Mouse (Mus musculus) left cerebral cortex, postnatal 36 days (tissue): Measurements from ENCODE around the gene Mmp14. TPM values are rescaled to one million over a fixed set of nuclear protein-coding genes. Genes with fewer than 3 reads are reported as not detected.
A peak's percentile ranks its signal among the peaks of the same experiment; 100 is the strongest.

Source experiments
- DNase-seq, 2 experiments: peaks; one replicate each; pipeline ENCODE4 v3.0.0; 2021 to 2022; ENCODE audit warnings: low spot score in 2 of 2, mixed read lengths in 1 of 2
- intact Hi-C: fragments of 180-260 bp; cut with DNase I; formaldehyde crosslinking; loops from one replicate; pipeline ENCODE4 v1.15.1; 2025
- total RNA-seq, 2 experiments: library from RNA; stranded (reverse); gene quantifications; 2 replicates each; pipeline ENCODE4 v1.2.3; 2021

Gene Mmp14
- total RNA-seq, 2 experiments from 2014 or later = 7.2 to 10.8 TPM

DNA sequence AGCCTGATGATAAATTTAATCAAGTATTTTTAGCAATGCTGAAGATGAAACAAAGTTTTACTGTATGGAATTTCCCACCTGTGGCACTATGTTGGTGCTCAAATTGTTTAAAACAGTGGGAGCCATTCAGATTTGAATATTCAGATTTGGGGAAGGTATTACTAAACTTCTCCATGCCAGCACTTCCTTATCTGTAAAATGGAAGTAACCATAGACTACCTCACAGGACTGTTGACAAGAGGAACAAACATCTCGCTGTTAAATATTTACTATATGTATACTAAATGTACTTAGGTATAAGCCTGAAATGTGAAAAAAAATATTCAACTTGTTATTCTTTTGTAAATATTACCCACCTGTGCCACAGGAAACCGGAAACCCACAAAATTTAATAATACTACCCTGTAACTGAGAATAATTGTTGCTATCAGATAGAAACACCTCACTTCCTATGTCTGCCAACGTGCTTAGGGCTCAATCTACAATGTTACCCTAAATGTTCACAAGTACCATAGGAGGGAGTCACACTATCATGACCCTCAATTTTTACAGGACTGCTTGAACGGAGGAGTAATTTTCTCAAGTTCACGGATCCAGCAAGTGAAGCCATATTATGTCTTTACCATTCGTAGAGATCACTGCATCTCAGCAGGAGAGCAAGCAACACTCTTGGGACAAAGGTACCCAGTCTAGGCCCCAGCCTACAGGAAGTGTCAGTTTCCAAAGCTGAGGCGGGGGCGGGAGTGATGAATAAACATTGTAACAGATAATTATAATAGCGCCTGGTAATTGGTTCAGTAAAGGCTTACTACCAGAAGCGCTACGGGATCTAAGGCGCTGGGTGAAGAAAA is 31.9 kb downstream of the Mmp14 start:
- intact Hi-C loops = loop anchor here (10.0 kb wide), 1 partner anchor 51 kb away; the partner anchor contains the start of gene Prmt5
- DNase-seq = no peak

DNA sequence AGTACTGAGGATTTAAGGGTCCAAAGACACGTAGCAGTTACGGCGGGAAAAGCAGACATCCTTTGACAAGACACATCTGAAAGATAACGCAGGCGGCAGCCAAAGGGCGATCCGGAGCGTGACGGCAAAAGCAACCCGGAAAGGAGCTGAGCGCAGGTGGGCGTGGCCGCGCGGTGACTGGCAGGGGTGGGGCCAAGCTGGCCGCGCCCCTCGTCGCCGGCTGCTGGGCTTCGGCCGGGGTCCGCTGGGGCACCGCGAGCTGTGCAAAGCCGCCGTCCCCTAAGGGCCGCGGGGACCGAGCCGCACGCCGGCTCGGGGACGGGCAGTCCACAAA is 32.5 kb downstream of the Mmp14 start, which contains the start of gene Lrp10:
TSS of gene Lrp10 (plus strand) at position 179 of the 334 bp plus-strand sequence.
- intact Hi-C loops = loop anchor here (10.0 kb wide), 1 partner anchor 51 kb away; the partner anchor contains the start of gene Prmt5
- peak; percentile 85 to 86 for DNase-seq

DNA sequence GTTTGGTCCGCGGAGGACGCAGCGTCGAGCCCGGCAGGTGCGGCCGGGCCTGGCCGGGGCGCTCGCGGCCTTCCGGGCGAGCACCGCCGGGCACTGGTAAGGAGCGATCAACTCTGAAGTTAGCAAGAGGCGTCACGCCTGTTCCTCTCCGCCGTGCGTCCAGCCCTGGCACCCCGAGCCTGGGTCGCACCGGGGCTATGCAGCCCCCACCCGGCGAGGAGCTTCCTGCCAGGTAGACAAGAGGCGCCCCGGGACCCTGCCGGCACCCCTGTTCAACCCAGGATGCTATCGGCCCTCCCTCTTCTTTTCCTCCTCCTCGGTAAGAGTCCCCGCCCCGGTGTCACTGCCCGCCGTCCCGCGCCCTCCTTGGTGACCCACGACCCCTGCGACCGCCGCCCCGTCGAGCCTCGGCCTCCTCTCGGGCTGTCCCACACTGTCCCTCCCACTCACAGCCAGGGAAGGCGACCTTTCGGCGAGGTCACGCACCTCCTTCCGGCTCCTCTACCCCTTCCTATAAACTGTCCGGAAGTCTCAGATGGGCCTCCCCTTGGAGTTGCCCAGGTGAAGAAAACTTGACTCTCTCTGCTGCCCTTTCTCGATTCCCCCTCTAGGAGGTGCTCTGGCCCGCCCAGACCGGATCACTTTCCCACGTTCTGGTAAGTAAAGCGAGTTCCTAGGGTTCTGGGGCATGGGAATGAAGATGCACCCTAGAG is 33.0 kb downstream of the Mmp14 start:
- intact Hi-C loops = loop anchor here (10.0 kb wide), 1 partner anchor 50 kb away; the partner anchor contains the start of gene Prmt5
- no peak for DNase-seq

DNA sequence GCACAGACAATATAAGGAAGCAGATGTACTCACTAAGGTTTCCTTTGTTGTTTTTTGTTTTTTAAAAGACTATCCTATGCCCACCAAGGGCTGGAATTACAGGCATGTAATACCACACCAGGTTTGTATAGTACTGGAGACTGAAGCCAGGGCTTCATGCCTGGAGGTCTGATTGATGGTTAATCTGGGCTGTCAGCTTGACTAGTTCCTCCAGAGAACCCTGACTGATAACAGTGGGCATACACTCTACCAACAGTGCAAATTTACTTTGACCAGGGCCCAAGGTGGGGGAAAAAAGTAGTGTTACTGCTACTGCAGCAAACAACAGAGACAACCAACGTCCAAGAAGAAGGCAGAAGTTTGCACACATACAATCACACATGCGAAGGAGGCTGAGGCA is 40.1 kb downstream of the Mmp14 start:
- intact Hi-C loops = no loop called here
- no peak for DNase-seq

DNA sequence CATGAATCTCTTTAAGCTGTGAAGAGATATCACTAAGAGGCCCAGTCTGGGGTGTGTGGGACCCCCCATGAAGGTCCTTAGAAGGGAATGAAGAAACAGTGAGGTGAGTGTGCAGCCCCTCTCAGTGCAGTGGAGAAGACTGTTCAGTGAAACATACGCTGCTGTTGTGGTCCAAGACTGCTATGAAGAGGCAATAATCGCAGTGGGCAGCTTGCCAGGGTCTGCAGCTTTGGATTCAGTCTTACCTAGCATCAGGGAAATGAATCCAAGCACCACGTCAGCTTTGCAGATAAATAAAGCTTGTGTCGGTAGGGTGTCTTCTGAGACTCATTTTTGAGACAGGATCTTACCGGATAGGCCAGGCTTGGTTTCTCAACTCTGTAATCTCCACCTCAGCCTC is 41.3 kb downstream of the Mmp14 start:
- intact Hi-C loops = no loop called here
- no peak for DNase-seq

DNA sequence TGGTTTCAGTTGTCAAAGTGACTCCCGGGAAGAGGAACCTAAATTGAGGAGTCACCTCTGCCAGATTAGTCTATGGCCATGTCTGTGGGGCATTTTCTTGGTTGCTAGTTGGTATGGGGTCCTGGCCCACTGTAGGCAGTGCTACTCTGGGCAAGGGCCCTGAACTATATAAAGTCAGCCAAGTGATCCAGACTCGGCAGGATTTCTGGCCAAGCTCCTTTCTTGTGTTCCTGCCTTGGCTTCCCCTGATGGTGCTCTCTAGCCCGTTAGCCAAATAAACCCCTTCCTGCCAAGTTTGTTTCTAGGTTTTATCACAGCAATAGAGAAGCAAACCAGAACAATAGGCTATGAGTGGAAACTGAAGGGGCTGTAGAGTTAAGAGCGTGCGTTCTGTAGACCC is 43.3 kb downstream of the Mmp14 start:
- DNase-seq = no peak
- intact Hi-C loops = no loop called here

DNA sequence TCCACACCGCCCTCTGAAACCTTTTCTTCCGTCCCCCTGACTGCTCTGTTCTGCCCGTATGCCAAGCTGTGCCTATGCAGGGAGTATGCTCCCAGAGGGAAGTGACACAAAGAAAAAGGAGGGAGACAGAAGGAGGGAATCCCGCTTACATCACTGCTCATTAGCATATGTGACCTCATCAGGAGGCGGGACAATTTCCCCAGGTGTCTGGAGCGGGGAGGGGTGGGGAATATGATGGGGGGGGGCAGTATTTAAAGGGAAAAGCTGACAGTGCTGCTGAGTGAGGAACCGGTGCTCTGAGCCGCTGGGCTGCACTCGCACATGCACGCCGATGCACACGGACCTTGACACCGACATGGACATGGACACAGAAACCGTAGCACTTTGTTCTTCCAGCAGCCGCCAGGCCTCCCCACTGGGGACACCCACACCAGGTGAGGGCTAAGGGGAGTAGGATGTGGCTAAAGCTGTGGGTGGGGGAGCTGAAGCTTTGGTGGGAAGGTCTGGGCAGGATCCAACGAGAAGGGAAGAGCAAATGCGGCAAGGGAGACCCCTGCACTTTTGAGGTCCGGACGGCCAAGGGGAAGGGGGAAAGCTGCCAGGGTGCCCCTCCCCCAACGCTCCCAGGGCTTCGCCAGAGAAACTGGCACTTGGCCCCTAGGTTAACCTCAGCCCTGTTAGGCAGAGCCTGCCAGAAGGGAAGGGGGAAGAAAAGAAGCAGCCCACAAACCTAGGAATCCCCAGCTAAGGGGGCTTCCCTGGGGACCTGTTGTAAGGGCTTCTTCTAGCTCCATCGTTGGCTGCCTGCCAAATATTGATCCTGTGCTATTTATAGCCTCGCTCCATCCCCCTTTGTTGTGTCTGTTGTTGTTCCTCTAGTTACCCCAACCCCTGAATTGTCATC is 44.8 kb downstream of the Mmp14 start, which contains the start of gene Rem2:
TSS of gene Rem2 (plus strand) at position 160 of the 904 bp plus-strand sequence.
- intact Hi-C loops = no loop called here
- peak; percentile 54 to 57 for DNase-seq

DNA sequence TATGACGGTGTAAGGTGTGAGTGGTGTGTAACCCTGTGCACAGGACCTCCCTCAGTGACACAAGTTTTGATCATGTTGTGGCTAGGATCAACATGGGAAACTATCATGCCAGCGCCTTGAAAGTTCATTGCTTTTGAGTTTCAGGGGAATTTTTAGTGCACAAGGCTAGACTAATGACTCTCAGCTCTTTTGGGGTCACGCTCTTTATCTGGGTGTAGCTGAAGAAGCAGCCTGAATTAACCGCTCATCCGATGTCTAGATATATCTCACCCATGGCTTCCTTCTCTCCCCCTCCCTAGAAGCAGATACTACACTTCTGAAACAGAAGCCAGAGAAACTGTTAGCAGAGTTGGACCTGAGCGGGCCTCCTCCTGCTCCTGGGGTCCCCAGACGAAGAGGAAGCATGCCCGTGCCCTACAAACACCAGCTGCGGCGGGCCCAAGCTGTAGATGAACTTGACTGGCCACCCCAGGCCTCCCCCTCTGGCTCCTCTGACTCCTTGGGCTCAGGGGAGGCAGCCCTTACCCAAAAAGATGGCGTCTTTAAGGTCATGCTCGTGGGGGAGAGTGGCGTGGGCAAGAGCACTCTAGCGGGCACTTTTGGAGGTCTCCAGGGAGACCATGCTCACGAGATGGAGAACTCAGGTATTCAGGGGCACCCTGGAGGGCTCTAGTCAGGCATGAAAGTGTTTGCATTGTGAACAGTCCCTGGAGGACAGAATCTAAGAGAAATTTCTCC is 45.9 kb downstream of the Mmp14 start:
- no peak for DNase-seq
- intact Hi-C loops = no loop called here

DNA sequence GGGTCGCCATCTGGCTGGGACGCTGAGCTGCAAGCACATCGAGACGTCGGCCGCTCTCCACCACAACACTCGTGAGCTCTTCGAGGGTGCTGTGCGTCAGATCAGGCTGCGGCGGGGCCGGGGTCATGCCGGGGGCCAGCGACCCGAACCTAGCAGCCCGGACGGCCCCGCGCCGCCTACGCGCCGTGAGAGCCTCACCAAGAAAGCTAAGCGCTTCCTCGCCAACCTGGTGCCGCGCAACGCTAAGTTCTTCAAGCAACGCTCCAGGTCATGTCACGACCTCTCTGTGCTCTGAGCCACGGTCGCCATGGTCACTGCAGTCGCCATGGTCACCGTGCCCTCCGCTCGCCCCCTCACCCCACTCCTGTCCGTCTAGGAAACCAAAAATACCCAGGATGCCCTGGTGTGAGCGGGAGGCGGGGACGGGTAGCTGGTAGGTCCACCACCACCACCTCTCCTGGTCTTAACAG is 48.1 kb downstream of the Mmp14 start:
- intact Hi-C loops = no loop called here
- DNase-seq = no peak

DNA sequence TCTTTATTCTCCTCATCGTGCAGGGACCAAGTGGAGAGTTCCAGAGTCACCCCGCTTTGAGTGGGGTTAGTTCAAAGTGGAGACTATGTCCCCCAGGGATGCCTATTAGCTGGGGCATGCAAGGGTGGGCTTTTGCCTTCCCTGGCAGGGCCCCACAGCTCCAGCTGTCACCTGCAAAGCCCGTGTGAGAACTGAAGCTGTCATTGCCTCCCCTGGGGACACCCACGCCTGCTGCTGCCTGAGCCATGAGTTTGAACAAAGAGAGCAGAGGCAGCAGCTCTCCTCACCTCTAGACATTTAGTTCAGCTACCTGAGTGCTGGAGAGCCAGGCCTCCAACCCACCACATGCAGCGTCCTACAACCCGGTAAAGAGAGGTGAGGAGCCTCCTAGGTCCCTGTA is 49.3 kb downstream of the Mmp14 start:
- intact Hi-C loops = no loop called here

DNA sequence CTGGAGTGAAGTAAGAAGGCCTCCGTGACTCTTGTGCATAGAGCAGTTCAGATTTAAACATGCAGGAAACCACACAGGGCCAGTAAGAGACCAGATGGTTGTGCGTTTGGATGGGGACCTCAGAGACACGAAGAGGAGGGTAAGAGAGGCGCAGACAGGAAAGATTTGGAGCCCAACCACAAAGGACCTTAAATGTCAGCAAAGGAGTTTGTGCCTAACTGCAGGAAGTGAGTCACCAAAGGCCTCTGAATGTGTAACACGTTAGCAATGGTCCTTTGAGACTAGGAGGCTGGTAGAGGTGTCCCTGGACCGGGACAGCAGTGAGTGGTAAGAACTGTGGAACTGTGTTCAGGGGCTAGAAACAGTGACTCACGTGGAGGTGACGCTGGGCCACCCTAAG is 50.0 kb downstream of the Mmp14 start:
- intact Hi-C loops = no loop called here
- DNase-seq = no peak

More for the DNA sequence above, 49.3 kb downstream of the Mmp14 start:
- DNase-seq = no peak

DNA sequence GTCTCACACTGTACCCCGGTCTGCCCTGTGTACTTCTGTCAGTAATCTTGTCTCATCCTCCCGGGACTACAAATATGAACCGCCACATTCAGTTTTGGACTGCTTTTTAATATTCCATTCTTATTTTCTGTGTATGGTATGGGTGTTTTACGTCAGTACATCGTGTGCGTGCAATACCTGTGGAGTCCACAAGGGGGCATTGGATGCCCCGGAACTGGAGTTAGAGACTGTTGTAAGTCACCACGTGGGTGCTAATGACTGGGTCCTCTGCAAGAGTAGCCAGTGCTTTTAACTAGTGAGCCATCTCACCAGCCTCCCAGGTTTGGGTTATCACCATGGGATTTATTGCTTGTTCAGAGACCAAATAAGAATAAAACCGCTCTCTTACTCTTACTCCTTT is 51.1 kb downstream of the Mmp14 start:
- no peak for DNase-seq
- intact Hi-C loops = no loop called here

DNA sequence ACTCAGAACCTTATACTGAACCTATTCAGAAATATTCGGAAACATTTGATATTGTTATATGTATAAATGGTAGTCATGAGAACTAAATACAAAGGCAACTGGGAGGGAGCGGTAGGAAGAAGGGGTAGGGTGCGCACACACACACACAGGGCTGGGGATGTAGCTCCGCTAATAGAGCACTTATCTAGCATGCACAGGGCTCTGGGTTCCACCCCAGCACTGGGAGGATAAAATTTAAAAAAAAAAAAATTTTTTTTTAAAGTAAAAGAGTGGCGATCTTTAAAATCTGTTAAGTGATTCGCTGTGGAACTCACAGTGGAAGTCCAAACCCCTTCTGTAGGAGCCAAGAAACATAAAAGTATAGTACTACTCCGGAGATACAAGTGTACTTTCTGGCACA is 54.5 kb downstream of the Mmp14 start:
- intact Hi-C loops = no loop called here
- DNase-seq = no peak

DNA sequence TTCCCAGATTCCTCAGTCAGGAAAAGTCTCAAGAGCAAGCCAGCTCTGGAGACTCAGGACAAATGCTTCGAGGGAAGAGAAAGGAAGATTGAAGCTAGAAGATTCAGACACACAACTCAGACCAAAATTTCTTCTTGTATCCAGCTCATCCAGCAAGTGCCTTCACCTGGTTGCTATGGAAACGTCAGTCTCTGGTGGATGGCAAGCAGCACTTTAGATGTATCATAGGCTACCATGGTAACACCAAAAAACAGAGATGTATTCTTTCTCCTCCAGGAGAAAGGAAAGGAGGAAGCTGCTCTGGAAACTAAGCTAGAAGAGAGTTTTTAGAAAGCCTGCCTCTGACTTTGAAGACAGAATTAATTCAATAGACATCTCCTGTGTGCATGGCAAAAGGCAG is 56.3 kb downstream of the Mmp14 start:
- DNase-seq = no peak
- intact Hi-C loops = no loop called here

DNA sequence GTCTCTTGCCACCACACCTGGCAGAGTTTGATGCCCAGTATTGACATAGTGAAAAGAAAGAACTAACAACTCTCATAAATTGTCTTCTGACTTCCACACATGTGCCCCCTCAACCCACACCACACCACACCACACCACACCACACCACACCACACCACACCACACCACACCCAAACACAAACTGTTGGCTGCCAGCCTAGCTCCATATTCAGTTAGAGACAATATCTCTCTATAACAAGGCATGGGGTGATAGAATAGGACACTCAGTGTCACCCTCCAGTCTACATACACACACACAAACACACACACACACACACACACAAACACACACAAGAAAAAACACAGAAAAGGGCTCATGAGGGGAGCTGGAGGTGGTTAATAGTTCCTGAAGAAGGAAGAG is 56.9 kb downstream of the Mmp14 start:
- intact Hi-C loops = no loop called here
- no peak for DNase-seq

DNA sequence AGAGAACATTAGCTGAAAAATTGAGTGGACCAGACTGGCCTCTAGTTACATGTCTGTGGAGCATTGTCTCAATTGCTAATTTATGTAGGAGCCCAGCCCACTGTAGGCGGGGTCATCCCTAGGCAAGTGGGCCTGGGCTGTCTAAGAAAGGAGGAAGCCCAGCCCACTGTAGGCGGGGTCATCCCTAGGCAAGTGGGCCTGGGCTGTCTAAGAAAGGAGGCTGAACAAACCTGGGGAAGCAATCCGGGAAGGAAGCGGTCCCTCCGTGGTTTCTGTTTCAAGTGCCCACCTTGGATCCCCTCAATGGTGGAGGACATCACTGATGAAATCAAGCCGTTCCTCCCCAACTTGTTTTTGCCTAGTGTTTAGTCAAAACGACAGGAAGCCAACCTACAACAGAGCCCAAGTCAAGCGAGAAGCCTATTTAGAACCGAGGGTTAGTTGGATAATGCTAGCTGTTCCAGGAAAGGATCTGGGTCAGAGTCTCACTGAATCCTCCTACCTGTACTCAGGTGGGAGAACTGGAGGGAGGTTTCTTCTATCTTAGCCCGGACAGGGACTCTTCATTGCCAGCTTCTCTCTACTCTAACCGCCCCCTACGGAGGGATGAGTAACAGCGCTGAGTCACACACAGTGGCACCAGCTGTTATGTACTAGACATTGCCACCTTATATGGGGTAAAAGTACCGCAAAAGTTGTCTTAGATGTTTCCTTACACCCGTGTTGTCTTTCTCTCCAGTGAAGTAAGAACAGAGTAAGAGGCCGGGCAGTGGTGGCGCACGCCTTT is 61.1 kb downstream of the Mmp14 start:
- intact Hi-C loops = loop anchor here (5.0 to 10.0 kb wide), 2 partner anchors 65 to 428 kb away; partner anchors contain the start of gene Mrpl52
- peak; percentile 45 to 49 for DNase-seq

DNA sequence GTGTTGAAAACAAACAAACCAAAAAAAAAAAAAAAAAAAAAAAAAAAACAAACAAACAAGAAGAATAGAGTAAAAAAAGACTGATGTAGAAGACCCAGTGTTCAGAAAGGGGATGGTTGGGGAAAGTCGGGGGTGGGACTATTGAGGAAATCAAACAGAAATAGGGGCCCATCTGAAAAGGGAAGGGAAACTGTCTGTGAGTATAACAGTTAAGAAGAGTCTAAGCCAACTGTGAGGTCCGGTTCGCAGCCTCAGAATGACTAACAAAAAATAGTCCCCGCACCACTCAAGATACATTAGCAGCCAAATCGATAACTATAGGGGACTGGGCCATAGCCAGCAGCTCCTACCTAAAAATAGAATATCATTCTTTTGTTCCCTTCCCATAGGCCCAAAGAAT is 61.8 kb downstream of the Mmp14 start:
- no peak for DNase-seq
- intact Hi-C loops = loop anchor here (5.0 to 10.0 kb wide), 2 partner anchors 66 to 428 kb away; partner anchors contain the start of gene Mrpl52

DNA sequence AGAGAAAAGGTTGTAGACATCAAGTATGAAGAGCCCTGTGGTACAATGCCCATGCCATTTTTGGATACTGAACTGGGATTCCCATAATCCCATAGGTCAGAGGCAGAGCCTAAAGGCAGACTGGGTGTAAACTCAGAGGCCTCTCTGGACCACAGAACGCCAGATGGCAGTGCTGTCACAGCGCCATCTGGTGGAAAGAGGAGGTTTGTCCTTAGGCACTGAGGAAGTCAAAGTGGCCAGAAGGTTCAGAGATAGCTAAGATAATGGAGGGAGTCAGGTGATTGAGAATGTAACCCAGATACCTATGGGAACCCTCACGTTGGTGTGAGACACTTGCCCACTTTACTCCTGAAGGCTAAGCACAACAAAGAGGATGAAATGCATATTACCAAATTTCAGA is 62.8 kb downstream of the Mmp14 start:
- intact Hi-C loops = loop anchor here (5.0 to 10.0 kb wide), 2 partner anchors 67 to 429 kb away; partner anchors contain the start of gene Mrpl52
- DNase-seq = peak; percentile 42
